Mouse (Mus musculus): Measurements from ENCODE around the gene Rce1.

Rce1 gene

DNA sequence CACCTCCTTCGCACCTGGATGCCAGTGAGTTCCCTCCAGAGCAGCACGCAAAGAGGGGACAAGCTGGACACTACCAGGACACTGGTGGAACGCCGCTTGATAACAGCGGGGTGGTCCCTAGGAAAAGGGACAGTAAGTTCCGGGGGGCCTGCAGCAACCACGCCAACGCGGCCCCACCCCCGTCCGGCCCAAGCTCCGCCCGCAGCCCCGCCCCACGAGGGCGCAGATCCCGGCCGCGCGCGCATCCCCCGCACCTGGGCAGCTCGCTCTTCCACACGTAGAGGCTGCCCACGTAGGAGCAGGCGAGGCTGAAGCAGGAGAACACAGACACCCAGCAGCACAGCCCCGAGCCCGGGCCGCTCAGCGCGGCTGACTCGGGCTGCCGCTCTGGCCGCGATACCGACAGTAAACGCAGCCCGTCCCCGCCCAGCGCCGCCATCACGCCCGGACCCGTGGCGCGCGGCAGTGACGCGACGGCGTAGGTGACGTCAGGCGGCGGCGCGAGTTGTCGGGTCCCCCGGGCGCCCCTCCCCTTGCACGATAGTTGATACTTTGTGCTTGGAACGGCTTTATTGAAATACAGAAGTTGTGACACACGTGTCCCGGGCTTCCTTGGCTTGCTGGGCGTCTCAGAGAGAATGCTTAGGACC is at the start of gene Rce1:
Gene Rce1 (minus strand): TSS at position 463 of the 650 bp plus-strand sequence.
- in situ Hi-C loops (cut with MseI, MboI) = no loop called here

DNA sequence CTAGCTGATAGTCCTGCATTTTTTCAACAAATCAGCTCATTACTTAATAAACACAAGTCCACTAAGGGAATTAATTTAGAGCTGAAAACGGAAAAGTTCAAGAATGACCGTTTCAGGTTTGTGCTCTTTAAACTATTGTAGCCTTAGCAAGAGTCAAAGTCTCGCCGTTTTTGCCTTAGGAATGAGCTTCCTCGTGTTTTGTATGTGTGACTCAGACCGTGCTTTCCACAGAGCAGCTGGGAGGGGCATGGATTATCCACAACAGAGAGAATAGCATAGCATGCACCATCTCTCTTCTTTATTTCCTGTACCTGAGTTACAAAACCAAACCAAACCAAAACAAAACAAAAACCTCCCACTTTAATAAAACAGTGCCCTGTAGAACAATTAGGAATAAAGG is 47.0 kb upstream of the Rce1 start:
- in situ Hi-C loops (cut with MseI, MboI) = no loop called here

DNA sequence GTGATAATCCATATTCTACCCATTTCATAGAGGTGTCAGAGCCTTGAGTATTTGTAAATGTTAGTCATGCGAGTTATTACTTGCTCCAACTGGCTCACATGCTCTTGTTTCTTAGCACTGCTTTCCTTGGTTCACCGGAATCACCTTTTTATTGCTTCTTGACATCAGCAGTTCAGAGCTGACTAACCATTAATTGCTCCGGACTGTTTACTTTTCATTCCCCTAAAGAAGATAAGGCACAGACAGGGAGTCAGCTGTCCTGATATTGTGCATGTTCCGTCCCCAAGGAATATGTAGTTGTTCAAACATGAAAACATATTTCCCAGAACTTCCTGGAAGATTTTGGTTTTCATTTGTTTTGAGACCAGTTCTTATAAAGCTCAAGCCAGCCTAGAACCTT is 45.3 kb upstream of the Rce1 start:
- in situ Hi-C loops (cut with MseI, MboI) = no loop called here

DNA sequence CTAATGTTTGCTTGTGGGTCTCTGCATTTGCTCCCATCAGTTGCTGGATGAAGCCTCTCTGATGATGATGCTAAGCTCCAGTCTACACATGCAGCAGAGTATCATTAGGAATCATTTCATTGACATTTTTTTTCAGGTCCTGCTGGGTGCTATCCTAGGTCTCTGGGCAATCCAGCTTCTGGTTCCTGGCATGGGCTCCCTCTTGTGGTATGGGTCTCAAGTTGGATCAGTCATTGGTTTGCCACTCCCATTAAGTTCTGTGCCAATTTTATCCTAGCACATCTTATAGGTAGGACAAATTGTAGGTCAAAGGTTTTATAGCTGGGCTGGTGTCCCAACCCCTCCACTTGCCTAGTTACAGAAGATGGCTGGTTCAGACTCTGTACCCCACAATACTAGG is 41.4 kb upstream of the Rce1 start:
- in situ Hi-C loops (cut with MseI, MboI) = no loop called here

DNA sequence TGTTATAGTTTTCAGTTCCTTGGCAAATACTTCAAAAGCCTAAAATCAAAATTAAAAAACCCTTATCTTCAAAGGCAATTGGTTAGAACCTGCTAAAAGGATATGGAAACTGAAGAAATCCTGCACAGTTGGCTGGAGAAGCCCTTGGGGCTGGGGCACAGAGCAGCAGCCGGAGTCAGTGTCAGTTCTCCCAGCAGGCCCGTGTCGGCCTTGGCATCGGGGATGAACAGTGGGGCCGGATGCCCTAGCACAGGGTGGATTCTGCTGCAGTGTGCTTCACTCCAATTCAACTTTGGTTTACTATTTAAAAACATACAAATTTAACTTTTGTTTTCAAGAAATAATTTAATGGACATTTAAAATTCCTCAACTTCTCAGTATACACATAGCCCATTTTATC is 32.7 kb upstream of the Rce1 start:
- in situ Hi-C loops (cut with MseI, MboI) = no loop called here

DNA sequence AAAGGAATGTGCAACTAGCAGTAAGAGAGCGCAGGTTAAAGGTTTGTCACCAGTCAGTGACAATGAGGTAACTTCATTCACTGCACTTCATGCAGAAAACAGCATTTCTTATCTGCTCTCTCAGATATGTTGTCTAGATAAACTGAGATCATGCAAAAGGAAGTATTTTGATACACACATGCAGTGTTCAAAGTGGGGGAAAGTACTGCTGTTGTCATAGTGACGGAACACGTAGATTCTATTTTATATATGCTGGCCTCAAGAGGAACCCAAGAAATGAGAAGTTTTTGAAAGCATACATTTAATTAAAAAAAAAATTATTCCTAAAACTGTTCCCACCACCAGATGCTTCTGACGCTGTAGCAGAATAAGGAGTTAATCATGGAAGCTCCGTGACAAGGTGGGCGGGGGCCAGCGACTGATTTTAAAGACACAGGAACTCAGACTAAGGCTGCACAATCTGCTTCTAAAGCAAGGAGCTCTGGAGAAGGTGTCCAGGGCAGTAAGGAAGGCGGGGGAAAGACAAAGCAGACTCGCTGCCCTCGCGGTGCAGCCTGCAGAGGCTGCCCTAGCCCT is 21.6 kb upstream of the Rce1 start:
- in situ Hi-C loops (cut with MseI, MboI) = no loop called here

DNA sequence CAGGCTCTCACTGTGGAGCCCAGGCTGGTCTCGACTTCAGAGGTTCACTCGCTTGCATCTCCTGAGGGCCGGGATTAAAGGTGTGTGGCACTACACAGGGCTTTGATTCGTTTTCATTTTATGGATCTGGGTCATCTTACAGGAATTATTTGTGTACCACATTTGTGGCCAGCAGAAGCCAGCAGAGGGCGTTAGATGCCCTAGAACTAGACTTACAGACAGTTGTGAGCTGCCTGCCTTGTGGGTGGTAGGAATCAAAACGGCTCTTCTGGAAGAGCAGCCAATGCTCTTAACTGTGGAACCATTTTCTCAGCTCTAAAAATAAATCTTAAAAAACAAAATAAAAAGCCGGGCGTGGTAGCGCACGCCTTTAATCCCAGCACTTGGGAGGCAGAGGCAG is 18.8 kb upstream of the Rce1 start:
- in situ Hi-C loops (cut with MseI, MboI) = loop anchor here (5.0 kb wide), 2 partner anchors 93 to 98 kb away; no protein-coding TSS in a partner anchor

DNA sequence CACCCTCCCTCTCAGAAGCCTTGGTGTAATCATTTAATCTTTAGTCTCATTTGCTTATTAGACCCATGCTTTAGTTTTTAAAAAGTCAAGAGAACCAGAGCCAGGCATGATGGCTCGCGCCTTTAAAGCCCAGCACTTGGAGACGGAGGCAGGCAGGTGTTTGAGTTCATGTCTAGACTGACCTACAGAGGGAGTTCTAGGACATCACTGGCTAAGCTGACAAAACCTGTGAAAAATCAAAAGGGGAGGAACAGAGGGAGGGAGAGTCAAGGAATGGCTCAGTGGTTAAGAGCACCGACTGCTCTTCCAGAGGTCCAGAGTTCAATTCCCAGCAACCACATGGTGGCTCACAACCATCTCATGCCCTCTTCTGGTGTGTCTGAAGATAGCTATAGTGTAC is 10.5 kb upstream of the Rce1 start:
- in situ Hi-C loops (cut with MseI, MboI) = no loop called here

DNA sequence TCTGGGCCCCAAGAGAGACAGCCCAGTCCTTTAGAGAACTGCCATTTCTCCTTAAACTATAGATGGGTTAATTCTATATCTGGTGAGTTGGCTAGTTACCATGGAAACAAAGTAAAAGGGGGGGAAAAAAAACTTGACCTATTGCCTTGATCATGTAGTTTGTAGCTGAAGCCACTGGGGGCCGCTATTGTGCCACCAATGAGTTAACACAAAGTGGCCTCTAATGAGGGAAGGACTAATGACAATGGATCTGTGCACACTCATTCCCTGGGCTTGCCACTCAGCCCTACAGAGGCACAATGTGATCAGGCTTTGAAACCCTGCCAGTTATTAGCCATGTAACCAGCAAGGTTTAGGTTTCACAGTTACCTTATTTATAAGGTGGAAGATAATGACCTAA is 3.4 kb upstream of the Rce1 start:
- in situ Hi-C loops (cut with MseI, MboI) = no loop called here

DNA sequence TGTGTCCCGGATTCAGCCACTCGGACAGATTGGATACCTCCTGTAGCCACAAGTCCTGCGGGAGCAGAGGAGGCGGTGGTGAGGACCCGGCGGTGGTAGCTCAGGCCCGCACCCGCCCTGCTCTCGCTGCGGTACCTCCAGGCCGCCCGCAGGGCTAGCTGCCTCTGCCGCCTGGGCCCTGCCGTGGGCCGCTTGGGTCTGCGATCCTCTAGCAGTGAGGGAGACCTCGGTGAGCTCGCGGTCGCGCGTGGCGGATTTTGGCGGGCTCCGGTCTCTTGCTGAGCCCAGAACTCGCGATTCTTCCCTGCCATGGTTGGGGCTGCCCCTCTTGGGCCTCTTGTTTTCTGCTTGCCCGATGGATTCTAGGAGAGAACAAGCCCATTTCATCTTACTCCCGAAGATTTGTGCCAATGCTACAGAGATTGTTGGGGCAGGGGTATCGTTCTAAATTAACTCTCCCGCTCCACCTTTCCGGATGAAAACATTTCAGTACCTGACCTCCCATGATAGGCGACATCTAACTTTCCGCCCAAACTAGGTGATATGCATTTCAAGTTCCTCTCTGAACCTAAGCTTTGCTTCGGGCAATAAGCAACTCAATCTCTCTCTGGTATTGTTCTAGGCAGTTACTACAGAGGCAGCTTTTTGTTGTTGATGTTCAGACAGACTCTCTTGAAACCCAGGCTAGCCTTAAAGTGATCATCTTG is 541 bp upstream of the Rce1 start:
- in situ Hi-C loops (cut with MseI, MboI) = no loop called here

DNA sequence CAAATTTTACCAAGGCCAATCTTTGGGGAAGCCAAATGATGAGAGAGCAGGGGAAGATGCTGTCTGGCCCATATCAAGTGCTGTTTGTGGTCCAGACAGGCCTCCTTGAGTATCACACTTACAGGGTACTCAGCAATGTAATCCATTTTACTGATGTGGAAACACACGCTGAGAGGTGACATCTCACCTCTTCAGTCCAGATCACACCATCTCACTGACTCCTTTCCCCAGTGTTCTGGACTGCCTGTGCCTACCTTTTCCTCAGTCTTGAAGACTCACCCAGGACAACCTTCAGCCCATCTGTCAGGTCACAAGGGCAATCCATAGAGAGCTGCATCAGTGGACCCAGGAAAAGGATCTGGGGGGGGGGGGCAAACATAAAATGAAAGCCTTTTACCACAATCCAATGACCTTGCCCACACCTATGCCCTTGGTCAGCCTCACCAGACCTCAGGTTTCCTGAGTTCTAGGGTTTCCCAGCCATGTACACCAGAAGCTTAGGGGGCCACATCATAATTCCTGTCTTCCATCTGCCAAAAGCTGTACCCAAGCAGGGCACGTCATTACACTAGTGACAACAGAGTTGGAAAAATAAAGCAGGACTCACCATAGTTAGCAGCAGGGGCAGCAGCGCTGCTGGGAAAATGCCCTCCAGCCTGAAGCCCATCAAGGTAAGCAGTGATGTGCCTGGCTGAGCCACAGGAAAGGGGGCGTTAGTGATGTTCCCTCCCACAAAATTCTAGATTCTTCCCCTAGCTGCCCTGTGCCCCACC is 849 bp downstream of the Rce1 start:
- in situ Hi-C loops (cut with MseI, MboI) = no loop called here

DNA sequence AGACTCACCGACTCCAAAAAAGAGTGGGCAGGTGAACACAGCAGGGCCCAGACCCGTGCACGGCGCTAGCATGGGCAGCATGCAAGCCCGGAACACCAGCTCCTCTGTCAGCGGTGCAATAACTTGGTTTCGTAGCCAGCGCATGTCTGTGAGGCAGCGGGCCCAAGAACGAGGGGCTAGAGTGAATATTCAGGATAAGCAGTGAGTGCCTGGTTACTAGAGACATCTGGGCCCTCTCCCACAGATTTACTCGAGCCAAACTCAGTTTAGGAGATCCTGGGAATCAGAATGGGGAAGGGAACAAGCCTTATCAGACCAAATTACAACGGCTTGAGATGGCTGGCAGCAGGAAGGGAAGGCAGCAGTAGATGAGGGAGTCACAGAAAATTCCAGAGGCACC is 1.4 kb downstream of the Rce1 start:
- in situ Hi-C loops (cut with MseI, MboI) = no loop called here

DNA sequence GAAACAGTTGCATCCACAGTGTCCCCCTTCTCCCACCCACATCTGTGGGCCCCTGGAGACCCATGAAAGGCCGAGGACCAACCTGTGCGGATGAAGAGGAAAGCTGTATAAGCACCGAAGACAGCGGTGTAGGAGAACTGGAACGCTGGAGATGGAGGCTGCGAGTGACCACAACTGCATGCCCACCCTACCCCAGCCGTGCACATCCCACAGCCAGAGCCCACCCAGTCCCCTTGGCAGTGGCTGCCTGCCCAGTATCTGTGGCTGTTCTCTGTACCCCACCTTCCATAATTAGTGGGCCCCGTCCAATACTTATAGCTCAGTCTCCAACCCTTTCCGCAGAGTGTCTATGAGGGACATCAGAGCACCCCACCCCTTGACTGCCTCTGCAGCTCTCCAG is 2.0 kb downstream of the Rce1 start:
- in situ Hi-C loops (cut with MseI, MboI) = no loop called here

DNA sequence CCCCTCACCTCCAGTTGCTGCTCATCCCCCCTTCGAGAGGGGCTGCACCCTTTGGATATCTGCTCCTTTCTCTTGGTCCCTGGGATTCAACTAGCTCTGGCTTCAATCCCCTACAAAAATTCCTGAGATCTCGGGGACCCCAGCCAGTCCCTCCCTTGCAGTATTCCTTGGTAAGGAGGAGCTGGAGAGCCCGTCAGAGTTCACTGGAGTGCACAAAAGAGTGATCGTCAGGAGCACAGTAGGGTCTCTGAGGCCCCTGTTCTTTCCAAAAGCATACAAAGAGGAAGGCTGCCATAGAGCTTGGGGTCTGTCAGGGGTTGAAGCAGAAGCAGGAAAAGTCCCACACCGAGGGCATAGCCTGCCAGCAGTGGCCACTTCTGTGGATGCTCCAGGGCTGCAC is 2.7 kb downstream of the Rce1 start:
- in situ Hi-C loops (cut with MseI, MboI) = no loop called here

DNA sequence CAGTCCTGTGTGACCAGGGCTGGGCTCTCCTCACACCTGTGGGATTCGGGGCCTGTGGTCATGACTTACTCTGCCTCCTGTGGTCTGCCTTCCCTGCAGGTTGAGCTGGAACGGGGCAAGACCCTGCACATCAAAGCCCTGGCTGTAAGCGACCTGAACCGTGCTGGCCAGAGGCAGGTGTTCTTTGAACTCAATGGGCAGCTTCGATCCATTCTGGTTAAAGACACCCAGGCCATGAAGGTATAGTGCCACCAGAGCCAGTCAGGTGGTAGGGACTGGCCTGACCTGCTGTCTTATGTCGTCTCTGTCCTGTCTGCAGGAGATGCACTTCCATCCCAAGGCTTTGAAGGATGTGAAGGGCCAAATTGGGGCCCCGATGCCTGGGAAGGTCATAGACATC is 4.7 kb downstream of the Rce1 start:
- in situ Hi-C loops (cut with MseI, MboI) = no loop called here

DNA sequence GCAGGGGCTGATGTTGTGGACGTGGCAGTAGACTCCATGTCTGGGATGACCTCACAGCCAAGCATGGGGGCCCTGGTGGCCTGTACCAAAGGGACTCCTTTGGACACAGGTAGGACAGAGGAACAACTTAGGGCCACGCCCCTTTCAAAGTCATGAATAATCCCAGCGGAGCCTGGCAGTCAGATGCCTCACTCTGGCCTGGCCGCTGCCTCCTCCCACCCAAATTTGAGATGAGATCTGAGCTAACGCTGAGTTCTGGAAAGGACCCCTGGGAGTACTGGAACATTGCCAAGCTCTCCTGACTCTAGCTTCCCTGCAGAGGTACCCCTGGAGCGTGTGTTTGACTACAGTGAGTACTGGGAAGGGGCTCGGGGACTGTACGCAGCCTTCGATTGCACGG is 6.0 kb downstream of the Rce1 start:
- in situ Hi-C loops (cut with MseI, MboI) = no loop called here

DNA sequence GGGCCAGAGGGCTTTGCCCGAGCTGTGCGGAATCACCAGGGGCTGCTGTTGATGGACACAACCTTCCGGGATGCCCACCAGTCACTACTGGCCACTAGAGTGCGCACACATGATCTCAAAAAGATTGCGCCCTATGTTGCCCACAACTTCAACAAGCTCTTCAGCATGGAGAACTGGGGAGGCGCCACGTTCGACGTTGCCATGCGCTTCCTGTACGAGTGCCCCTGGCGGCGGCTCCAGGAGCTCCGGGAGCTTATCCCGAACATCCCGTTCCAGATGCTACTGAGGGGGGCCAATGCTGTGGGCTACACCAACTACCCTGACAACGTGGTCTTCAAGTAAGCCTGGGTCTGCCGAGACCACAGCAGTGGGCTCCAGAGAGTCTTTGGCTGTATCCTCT is 7.3 kb downstream of the Rce1 start:
- in situ Hi-C loops (cut with MseI, MboI) = no loop called here

DNA sequence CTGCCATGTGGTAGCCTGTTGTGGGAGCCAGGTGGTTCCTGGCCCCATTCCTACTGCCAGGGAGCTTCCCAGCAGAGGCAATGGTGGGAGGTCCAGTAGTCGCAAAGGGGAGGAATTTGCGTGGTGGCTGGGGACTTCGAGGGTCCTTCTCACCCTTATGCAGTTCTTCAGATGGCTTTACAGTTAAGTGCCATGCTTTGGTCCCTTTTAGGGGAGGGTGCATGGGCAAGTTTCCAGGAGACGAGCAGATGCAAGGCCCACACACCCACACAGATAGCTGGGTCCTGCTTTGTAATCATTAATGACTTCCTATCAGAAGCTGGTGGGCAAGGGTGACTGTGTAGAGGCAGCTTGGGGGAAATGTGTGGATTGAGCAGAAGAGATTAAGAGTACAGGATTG is 8.9 kb downstream of the Rce1 start:
- in situ Hi-C loops (cut with MseI, MboI) = no loop called here

DNA sequence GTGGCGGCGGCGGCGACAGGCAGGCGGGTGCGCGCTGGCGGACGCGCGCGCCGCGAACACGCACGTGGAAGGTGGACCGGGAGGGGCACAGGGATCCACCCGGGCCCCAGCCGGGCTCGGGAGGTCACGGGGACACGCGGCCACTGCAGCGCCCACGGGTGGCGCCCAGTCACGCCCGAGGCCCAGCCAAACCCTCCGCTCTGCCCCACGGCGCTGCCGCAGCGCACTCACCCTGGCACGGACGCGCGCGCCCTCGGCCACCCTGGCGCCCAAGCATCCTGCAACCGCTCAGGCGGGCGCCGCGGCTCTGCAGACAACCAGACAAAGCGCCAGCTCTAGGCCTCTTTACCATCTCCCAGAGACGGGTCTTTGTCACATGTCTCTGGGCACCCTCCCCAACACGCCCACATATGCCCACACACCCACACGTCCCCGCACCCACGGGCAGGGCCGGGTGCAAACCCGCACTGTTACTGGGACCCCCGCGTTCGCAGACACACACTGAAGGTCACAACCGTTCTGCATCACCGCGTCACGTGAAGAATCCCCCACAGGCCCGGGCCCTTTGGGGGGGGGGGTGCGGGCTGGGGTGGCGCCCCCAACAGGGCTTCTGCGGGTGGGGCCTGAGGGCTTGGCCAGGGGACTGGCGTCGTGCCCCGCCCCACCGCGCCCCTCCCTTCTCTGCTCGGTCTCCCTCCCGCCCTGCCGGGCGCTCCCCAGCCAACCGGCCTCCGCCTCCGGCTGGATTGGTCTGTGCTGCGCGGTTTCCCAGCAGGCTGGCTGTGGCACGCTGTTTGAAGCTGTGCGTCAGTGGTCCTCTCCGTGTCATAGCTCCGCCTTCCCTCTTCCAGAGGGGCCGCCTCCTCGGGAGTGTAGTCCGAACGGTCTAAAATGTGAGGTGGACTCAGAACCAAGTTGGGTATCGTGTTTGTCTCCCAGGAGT is 10.0 kb downstream of the Rce1 start, which contains the start of gene Lrfn4:
Gene Lrfn4 (minus strand): TSS at position 517 of the 943 bp plus-strand sequence.
- in situ Hi-C loops (cut with MseI, MboI) = no loop called here

DNA sequence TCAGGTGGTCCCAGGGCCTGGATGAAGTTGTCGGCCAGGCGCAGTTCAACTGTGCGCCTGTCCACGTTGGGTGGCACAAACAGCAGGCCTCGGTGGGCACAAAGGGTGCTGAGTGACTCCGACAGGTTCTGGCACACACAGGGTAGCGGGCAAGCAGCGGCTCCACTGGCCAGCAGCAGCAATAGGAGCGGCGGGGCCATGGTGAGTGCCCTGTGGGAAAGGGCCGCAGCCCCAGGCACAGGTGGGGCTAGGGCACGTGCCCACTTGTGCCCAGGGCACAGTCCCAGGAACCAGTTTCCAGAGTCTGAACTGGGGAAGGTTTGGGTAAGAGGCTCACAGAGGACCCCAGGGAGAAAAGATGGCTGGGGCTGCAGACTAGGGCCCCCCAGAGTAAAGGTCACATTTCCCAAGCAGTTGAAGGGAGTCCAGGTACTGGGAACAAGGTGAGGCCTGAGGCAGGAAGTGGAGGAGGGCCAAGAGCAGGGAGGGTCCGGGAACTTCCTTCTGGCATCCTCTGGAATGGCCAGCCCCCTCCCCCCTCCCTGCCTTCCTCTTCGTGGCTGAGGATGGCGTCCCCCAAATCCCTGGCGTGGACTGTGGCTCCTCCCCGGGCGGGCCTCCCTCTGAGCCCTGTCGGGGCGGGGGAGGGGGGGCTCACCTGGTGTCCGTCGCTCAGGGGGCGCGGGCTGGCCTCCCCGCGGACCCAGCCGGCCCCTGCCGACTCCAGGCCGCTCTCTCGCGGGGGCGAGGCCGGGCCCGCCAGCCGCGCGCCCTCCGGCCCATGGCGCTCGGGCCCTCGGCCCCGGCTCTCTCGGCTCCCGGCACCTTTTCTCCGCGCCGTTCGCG is 10.9 kb downstream of the Rce1 start:
- in situ Hi-C loops (cut with MseI, MboI) = no loop called here

Data from mouse trophoblast stem cell (cell line).